Mouse (Mus musculus) layer of hippocampus, adult 9-10 months (tissue): Measurements from ENCODE around the gene Sfta2.
A peak's percentile ranks its signal among the peaks of the same experiment; 100 is the strongest.

ENCODE experiments used
- DNase-seq: peaks from one replicate; pipeline ENCODE4 v3.0.0; 2022; ENCODE audit warnings: low spot score

Sfta2 gene

GRCm38 (mm10) chr17:35601249-35601648 is at the start of gene Sfta2:
Sfta2 (plus strand) TSS chr17:35601549.
- DNase-seq = no peak

DNA sequence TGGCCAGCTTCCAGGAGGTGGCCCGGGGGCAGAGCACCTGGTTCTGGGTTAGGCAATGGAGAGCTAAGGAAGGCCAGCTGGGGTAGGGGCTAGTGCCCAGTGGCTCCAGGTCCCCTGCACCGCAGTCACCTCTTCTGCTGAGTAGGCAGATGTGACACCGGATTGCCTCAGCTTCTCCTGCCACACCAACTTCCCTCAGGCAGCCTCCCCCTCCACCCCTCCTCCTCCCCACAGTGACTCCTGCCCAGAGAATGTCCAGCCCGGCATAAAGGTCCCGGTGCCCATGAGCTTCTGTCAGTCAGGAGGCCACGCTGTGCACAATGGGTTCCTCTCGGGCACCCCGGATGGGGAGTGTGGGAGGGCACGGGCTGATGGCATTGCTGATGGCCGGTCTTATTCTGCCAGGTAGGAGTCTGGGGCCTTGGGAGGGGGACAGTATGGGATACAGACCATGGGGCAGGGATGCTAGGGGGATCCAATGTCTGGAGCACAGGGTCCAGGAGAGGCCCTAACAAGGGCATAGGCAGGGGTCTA is 49.4 kb upstream of the Sfta2 start, which contains the start of gene Cdsn:
Gene Cdsn (plus strand): TSS at position 248 of the 534 bp plus-strand sequence.
- no peak for DNase-seq

GRCm38 (mm10) chr17:35554321-35554720 is 47.0 kb upstream of the Sfta2 start:
- no peak for DNase-seq

GRCm38 (mm10) chr17:35554761-35555397 is 46.5 kb upstream of the Sfta2 start:
- no peak for DNase-seq

GRCm38 (mm10) chr17:35556186-35556765 is 45.1 kb upstream of the Sfta2 start:
- DNase-seq = no peak

DNA sequence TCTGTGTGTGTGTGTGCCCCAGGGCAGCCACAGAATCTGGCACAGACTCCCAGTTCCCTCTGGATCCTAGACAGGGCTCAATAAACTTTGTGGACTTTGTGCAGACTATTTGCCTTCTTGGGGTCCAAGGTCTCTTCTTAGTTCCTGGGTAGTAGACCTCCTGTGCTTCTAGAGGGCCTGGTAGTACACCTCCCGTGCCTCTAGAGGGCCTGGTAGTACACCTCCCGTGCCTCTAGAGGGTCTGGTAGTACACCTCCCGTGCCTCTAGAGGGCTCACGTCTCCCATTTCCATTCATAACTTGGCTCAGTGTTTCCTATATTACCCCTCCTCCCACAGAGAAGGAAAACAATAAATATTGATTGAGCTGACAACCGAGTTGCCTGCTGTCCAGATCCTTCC is 44.5 kb upstream of the Sfta2 start:
- no peak for DNase-seq

DNA sequence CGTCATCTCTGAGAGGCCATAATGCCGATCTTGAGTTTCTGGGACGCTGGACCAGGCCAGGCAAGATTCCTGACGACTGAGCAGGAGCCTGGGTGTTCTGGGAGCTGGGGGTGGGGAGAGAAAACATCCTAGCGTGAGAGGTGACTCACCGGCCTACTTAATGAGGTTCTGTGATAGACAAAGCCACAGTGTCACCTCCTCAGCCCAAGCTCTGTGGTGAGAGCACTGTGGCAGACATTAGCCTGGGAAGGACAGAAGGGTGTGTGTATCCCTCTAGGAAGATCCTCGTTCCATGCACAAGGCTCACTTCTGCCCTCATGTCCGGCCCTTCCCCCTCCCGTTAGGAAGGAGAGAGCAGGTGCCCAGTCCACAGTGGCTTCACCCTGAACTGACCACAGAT is 44.0 kb upstream of the Sfta2 start:
- no peak for DNase-seq

- DNase-seq = no peak
These were observed 43.1 kb upstream of the Sfta2 start for GRCm38 (mm10) chr17:35558216-35558615.

- DNase-seq = no peak
These were observed 34.2 kb upstream of the Sfta2 start, which contains the start of gene 2300002M23Rik for GRCm38 (mm10) chr17:35567150-35567549. 2300002M23Rik (plus strand) TSS chr17:35567450.

DNA sequence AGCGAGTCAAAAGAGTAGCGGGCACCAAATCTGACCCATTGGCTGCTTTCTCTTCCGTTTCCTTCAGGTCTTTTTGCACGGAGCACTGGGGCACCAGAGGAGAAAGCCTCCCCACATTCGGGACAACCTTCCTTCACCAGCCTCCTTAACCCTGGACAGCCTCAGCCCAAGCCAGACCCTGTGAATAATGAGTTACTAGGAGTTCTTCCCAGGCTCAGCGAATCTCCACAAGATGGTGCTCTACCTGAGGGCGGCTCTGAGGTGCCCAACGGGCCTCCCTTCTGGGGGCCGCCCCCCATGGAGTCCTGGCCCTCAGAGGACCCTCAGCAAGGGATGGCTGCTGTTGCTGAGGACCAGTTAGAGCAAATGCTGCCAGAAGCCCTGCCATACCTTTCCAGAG is 33.6 kb upstream of the Sfta2 start:
- DNase-seq = no peak

DNA sequence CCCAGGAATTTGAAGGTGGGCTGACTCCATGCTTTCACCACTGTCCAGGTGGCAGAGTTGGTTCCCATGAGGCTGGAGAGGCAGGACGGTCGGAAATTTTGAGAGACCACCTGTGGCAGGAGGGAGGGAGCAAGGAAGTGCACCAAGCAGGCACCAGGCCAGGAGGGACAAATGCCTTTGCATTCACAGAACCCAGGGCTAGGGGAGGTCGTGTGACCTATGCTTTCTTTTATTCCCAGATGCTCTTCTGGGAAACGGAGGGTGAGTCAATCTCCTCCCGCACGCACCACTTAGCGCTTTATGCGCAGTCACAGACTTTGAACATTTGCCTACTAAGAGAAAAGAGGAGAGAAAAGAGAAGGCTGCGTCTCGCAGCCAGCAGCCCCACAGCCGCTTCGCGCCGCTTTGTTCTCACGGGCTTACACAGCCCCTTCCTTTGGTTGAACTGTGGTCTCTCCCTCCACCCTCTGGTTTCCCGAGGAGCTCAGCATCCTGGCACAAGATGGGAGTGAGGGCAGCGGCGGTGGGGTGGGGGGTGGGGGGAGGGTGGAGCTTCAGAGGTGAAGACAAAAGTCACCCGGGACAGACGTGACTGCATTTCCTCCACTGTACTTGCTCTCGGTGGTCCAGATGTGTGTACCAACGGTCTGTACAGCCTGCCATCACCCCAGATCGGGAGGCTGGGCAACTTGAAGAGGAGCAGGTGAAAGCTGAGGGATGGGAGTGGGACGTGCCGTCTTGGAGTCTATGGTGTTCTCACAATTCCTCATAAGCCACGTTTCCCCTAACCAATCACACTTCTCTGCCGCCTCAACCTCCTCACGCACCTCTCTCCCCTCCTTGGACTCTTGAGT is 32.0 kb upstream of the Sfta2 start:
- DNase-seq = no peak

- DNase-seq = no peak
These were observed 30.5 kb upstream of the Sfta2 start for GRCm38 (mm10) chr17:35570836-35571235.

DNA sequence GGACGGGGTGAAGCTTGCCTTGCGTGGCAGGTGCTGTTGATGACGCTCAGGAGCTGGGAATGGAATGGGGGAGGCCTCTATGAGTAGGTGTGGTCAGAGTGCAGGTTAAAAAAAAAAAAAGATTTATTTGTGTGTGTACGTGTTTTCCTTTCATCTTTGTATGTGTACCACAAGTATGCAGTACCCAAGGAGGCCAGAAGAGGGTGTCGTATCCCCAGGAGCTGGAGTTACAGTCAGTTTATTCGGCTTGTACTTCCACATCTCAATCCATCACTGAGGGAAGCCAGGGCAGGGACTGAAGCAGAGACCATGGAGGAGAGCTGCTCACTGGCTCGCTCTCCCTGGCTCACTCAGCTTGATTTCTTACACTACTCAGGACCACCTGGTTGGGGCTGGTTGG is 29.9 kb upstream of the Sfta2 start:
- no peak for DNase-seq

DNA sequence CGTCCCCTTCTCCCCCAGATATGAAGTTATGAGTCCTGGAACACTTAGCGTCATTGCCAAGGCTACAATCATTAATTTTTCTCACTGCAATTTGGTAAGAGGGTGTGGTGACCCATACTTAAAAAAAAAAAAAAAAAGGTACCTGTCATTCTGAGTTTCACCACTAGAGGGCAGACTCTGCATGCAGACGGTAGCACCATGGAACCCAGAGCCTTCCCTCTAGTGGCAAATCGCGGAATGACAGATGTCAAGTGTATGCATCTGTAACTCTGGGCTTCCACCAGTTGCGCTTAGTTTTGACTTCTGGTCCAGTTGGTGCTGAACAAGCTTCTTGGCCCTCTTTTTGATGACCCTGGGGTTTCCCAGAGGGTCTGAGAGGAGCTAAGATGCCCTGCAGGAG is 23.1 kb upstream of the Sfta2 start:
- DNase-seq = peak; percentile 67

DNA sequence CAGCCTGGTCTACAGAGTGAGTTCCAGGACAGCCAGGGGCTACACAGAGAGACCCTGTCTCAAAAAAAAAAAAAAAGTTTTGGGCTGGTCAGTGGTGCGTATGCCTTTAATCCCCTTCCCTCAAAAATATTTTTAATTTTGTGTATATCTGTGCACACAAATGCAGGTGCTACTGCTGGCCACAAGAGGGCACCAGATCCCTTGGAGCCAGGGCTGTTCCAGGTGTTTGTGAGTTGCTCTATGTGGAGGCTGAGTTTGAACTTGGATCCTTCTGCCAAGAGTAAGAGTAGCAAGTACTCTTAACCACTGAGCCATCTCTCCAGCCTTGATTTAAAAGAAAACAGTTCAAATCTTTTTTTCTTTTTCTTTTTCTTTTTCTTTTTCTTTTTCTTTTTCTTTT is 18.4 kb upstream of the Sfta2 start:
- no peak for DNase-seq

- DNase-seq = peak; percentile 75
These were observed 16.9 kb upstream of the Sfta2 start for GRCm38 (mm10) chr17:35584330-35584937.

DNA sequence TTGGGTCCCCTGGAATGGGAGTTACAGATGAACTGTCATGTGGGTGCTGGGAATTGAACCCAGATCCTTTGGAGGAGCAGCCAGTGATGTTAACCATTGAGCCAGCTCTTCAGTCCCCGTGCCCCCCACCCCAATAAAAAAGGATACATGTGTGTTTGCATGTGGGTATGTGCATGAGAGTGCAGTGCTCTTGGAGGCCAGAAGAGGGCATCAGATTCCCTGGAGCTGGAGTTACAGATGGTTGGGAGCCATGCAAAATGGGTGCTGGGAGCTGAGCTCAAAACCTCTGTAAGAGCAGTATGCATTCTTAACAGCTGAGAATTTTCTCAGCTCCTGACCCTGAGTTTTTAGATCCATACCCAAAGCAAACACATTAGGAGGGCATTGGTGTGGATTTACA is 14.1 kb upstream of the Sfta2 start:
- DNase-seq = no peak

DNA sequence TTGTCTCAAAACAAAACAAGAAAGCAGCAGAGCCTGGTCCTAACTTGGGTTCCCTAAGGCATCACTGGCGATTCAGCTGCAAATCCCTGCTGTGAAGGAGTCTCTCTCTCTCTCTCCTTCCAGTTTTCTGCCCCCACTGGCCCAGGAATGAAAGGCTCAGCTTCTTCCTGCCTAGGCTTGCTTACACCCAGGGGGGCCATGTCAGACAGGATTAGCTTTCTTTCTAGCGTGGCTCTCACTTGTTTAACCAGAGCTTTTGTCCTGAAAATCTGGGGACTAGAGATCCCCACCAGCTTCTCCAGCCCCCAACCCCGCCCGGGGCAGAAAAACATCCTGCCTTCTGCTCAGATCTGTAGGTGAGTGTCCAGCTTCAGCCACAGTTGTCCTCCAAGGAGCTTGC is 13.0 kb upstream of the Sfta2 start:
- no peak for DNase-seq

GRCm38 (mm10) chr17:35590410-35591218 is 10.7 kb upstream of the Sfta2 start:
- peak; percentile 65 for DNase-seq

DNA sequence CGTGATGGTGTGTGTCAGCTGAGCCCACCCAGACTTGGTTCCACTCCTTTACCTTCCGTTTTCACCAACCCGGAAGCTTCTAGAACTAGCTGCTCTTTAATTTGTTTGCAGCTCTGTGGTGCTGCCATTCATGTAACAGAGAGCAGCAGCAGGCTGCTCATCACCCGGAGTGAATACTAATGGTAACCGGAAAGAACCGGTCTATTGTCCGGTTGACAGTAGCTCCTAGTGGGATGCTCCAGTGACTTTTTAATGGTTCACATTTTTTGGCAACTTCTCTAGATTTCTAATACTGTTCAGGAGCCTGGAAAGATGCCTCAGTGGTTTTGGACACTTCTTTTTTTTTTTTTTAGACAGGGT is 10.2 kb upstream of the Sfta2 start:
- DNase-seq = no peak

GRCm38 (mm10) chr17:35591731-35592130 is 9.6 kb upstream of the Sfta2 start:
- DNase-seq = no peak

DNA sequence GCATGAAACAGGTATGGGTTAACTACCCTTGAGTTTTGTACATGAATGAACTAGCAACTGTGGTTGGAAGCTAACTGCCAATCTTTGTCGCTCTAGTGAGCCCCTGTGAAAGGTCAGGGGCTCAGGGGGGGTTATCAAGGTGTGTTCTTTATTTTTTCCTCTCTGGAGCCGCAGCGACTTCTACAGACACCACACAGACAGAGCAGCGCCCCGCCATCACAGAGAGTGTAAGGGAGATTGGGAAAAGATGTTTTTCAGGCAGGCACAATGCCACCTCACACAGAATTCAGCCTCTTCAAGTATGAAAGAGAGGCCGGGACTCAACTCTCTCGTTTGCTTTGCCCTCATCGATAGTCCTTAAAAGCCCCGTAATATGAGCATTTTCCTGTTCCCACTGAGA is 9.2 kb upstream of the Sfta2 start:
- no peak for DNase-seq
